Mouse (Mus musculus): ENCODE data around the gene Aox4. TPM values are rescaled to one million over a fixed set of nuclear protein-coding genes. Genes with fewer than 3 reads are reported as not detected.

Gene Aox4
- polyA plus RNA-seq, 1 experiment from 2014 or later, result not detected

- Histone ChIP-seq H3K4me3 (ENCODE audit: inconsistent target) (no peak overlapping the region), H3K27ac (no peak overlapping the region)
- 95% methylated on average over 6 of the region's 6 CpGs for WGBS (ENCODE audit: missing documents)
Observed at GRCm38 (mm10) chr1:58298347-58298746, 88.2 kb downstream of the Aox4 start.

GRCm38 (mm10) chr1:58301073-58301472 is 90.9 kb downstream of the Aox4 start:
- H3K27ac ChIP-seq, result no peak overlapping the region
- H3K79me2 ChIP-seq (ENCODE audit: inconsistent target), result no peaks in the 10 kb centered on the region
- no peak overlapping the region for H3K4me3 ChIP-seq (ENCODE audit: inconsistent target)
- H3K36me3 ChIP-seq (ENCODE audit: inconsistent target), result no peaks in the 10 kb centered on the region
- WGBS (ENCODE audit: missing documents), result 84% methylated on average over 7 of the region's 7 CpGs

More at GRCm38 (mm10) chr1:58298347-58298746, 88.2 kb downstream of the Aox4 start:
- Histone ChIP-seq H3K36me3 (ENCODE audit: inconsistent target) (no peaks in the 10 kb centered on the region), H3K79me2 (ENCODE audit: inconsistent target) (no peaks in the 10 kb centered on the region)

- no peaks in the 10 kb centered on the region for H3K79me2 ChIP-seq (ENCODE audit: inconsistent target)
- no peak overlapping the region for H3K27ac ChIP-seq
- no peaks in the 10 kb centered on the region for H3K36me3 ChIP-seq (ENCODE audit: inconsistent target)
- H3K4me3 ChIP-seq (ENCODE audit: inconsistent target), result no peak overlapping the region
- 94% methylated on average over 6 of the region's 6 CpGs for WGBS (ENCODE audit: missing documents)
Observed at GRCm38 (mm10) chr1:58302015-58302414, 91.8 kb downstream of the Aox4 start.

GRCm38 (mm10) chr1:58303009-58303408 is 92.8 kb downstream of the Aox4 start:
- H3K36me3 ChIP-seq (ENCODE audit: inconsistent target), result no peaks in the 10 kb centered on the region
- H3K79me2 ChIP-seq (ENCODE audit: inconsistent target), result no peaks in the 10 kb centered on the region
- no peak overlapping the region for H3K4me3 ChIP-seq (ENCODE audit: inconsistent target)
- no peak overlapping the region for H3K27ac ChIP-seq
- 85% methylated on average over 6 of the region's 6 CpGs for WGBS (ENCODE audit: missing documents)

- 19% methylated on average over 4 of the region's 4 CpGs for WGBS (ENCODE audit: missing documents)
- Histone ChIP-seq H3K79me2 (ENCODE audit: inconsistent target) (no peaks in the 10 kb centered on the region), H3K4me3 (ENCODE audit: inconsistent target) (no peak overlapping the region), H3K27ac (no peak overlapping the region), H3K36me3 (ENCODE audit: inconsistent target) (no peaks in the 10 kb centered on the region)
Observed at GRCm38 (mm10) chr1:58303726-58304125, 93.5 kb downstream of the Aox4 start.

GRCm38 (mm10) chr1:58304296-58304695 is 94.1 kb downstream of the Aox4 start:
- Histone ChIP-seq H3K4me3 (ENCODE audit: inconsistent target) (no peak overlapping the region), H3K79me2 (ENCODE audit: inconsistent target) (no peaks in the 10 kb centered on the region), H3K27ac (no peak overlapping the region), H3K36me3 (ENCODE audit: inconsistent target) (no peaks in the 10 kb centered on the region)
- WGBS (ENCODE audit: missing documents), result 50% methylated on average over 12 of the region's 12 CpGs

- Histone ChIP-seq H3K27ac (no peak overlapping the region), H3K4me3 (ENCODE audit: inconsistent target) (no peak overlapping the region), H3K36me3 (ENCODE audit: inconsistent target) (no peaks in the 10 kb centered on the region), H3K79me2 (ENCODE audit: inconsistent target) (no peaks in the 10 kb centered on the region)
- 89% methylated on average over 8 of the region's 8 CpGs for WGBS (ENCODE audit: missing documents)
Observed at GRCm38 (mm10) chr1:58307181-58307580, 97.0 kb downstream of the Aox4 start.

- H3K79me2 ChIP-seq (ENCODE audit: inconsistent target), result no peaks in the 10 kb centered on the region
- H3K36me3 ChIP-seq (ENCODE audit: inconsistent target), result no peaks in the 10 kb centered on the region
- 83% methylated on average over 8 of the region's 8 CpGs for WGBS (ENCODE audit: missing documents)
- no peak overlapping the region for H3K27ac ChIP-seq
- H3K4me3 ChIP-seq (ENCODE audit: inconsistent target), result no peak overlapping the region
Observed at GRCm38 (mm10) chr1:58308594-58308993, 98.4 kb downstream of the Aox4 start.

GRCm38 (mm10) chr1:58309853-58310252 is 99.7 kb downstream of the Aox4 start:
- H3K79me2 ChIP-seq (ENCODE audit: inconsistent target), result no peaks in the 10 kb centered on the region
- H3K27ac ChIP-seq, result no peak overlapping the region
- no peak overlapping the region for H3K4me3 ChIP-seq (ENCODE audit: inconsistent target)
- WGBS (ENCODE audit: missing documents), result 95% methylated on average over 4 of the region's 4 CpGs
- H3K36me3 ChIP-seq (ENCODE audit: inconsistent target), result no peaks in the 10 kb centered on the region

GRCm38 (mm10) chr1:58311221-58311864 is 101.1 kb downstream of the Aox4 start:
- H3K79me2 ChIP-seq (ENCODE audit: inconsistent target), result no peaks in the 10 kb centered on the region
- WGBS (ENCODE audit: missing documents), result 37% methylated on average over 7 of the region's 7 CpGs

GRCm38 (mm10) chr1:58313173-58313572 is 103.0 kb downstream of the Aox4 start:
- Histone ChIP-seq H3K27ac (no peak overlapping the region), H3K79me2 (ENCODE audit: inconsistent target) (no peaks in the 10 kb centered on the region), H3K4me3 (ENCODE audit: inconsistent target) (no peak overlapping the region), H3K36me3 (ENCODE audit: inconsistent target) (no peaks in the 10 kb centered on the region)
- WGBS (ENCODE audit: missing documents), result 98% methylated on average over 8 of the region's 8 CpGs

More at GRCm38 (mm10) chr1:58311221-58311864, 101.1 kb downstream of the Aox4 start:
- Histone ChIP-seq H3K27ac (no peak overlapping the region), H3K4me3 (ENCODE audit: inconsistent target) (no peak overlapping the region), H3K36me3 (ENCODE audit: inconsistent target) (no peaks in the 10 kb centered on the region)

- Histone ChIP-seq H3K36me3 (ENCODE audit: inconsistent target) (no peaks in the 10 kb centered on the region), H3K27ac (no peak overlapping the region), H3K4me3 (ENCODE audit: inconsistent target) (no peak overlapping the region), H3K79me2 (ENCODE audit: inconsistent target) (no peaks in the 10 kb centered on the region)
- 46% methylated on average over 6 of the region's 6 CpGs for WGBS (ENCODE audit: missing documents)
Observed at GRCm38 (mm10) chr1:58315532-58315931, 105.3 kb downstream of the Aox4 start.

Other genes with a start within 250 kb of the Aox4 start
- gene Sgo2a, start 214.4 kb upstream of the Aox4 start, polyA plus RNA-seq (2018), result 0.55 to 3.1 TPM (median 2.9 TPM) in 3 replicates
- 9.3 to 12.7 TPM (median 10.0 TPM) in 3 replicates for gene Kctd18, start 191.4 kb upstream of the Aox4 start, polyA plus RNA-seq (2018)
- gene Aox1, start 180.5 kb upstream of the Aox4 start, polyA plus RNA-seq (2018), result 0.04 to 0.10 TPM (median 0.09 TPM) in 3 replicates
- gene Aox3, start 97.3 kb upstream of the Aox4 start, polyA plus RNA-seq (2018), result not detected in 3 replicates
- 0.01 TPM in 1 of 3 replicates, not detected in the others for gene Aox2, start 67.9 kb downstream of the Aox4 start, polyA plus RNA-seq (2018)
- gene Bzw1, start 182.5 kb downstream of the Aox4 start, polyA plus RNA-seq (2018), result 103 to 172 TPM (median 110 TPM) in 3 replicates
- 48.7 to 99.4 TPM (median 98.6 TPM) in 3 replicates for gene Clk1, start 213.7 kb downstream of the Aox4 start, polyA plus RNA-seq (2018)
- 9.8 to 16.5 TPM (median 10.5 TPM) in 3 replicates for gene Nif3l1, start 234.8 kb downstream of the Aox4 start, polyA plus RNA-seq (2018)
- gene Ppil3, start 235.1 kb downstream of the Aox4 start, polyA plus RNA-seq (2018), result 25.5 to 49.0 TPM (median 45.3 TPM) in 3 replicates